Mouse (Mus musculus) frontal cortex, postnatal 36 days (tissue): Measurements from ENCODE around the gene Lilra5.
"Not testable (repeated sequence)": the region's sequence is repeated elsewhere in the genome, so short reads cannot be mapped to it uniquely, and the experiment has no call there.

Experiments
- DNase-seq, 2 experiments: peaks; one replicate each; pipeline ENCODE4 v3.0.0; 2022; ENCODE audit warnings: low spot score in 2 of 2

The Lilra5 gene

GRCm38 (mm10) chr7:4237454-4237853 is at the start of gene Lilra5:
Gene Lilra5, plus strand, starts transcription at chr7:4237754.
- DNase-seq = no peak

- DNase-seq = no peak
Measured at GRCm38 (mm10) chr7:4207126-4207525, 30.4 kb upstream of the Lilra5 start.

GRCm38 (mm10) chr7:4208626-4209025 is 28.9 kb upstream of the Lilra5 start:
- DNase-seq = no peak

GRCm38 (mm10) chr7:4213436-4213835 is 24.1 kb upstream of the Lilra5 start:
- not testable (repeated sequence) for DNase-seq

- no peak for DNase-seq
Measured at GRCm38 (mm10) chr7:4215396-4215795, 22.2 kb upstream of the Lilra5 start.

- DNase-seq = no peak
Measured at GRCm38 (mm10) chr7:4215805-4216204, 21.7 kb upstream of the Lilra5 start.

- no peak for DNase-seq
Measured at GRCm38 (mm10) chr7:4235536-4235935, 2.0 kb upstream of the Lilra5 start.

GRCm38 (mm10) chr7:4239038-4239721 is 1.6 kb downstream of the Lilra5 start:
- DNase-seq = no peak

- not testable (repeated sequence) for DNase-seq
Measured at GRCm38 (mm10) chr7:4251211-4251610, 13.7 kb downstream of the Lilra5 start.

GRCm38 (mm10) chr7:4256060-4256459 is 18.5 kb downstream of the Lilra5 start:
- not testable (repeated sequence) for DNase-seq

- not testable (repeated sequence) for DNase-seq
Measured at GRCm38 (mm10) chr7:4260521-4260920, 23.0 kb downstream of the Lilra5 start.

GRCm38 (mm10) chr7:4272106-4272505 is 34.6 kb downstream of the Lilra5 start:
- DNase-seq = not testable (repeated sequence)

GRCm38 (mm10) chr7:4273874-4274273 is 36.3 kb downstream of the Lilra5 start:
- DNase-seq = not testable (repeated sequence)

GRCm38 (mm10) chr7:4275500-4275899 is 37.9 kb downstream of the Lilra5 start:
- DNase-seq = not testable (repeated sequence)

GRCm38 (mm10) chr7:4292638-4293037 is 55.1 kb downstream of the Lilra5 start:
- DNase-seq = no peak
